Mouse (Mus musculus) limb, embryonic 13.5 days (tissue): Measurements from ENCODE around the gene Gas2. TPM values are rescaled to one million over a fixed set of nuclear protein-coding genes. Genes with fewer than 3 reads are reported as not detected.
A peak's percentile ranks its signal among the peaks of the same experiment; 100 is the strongest.

ENCODE experiments used
- ATAC-seq: fragments of 200-750 bp; cut with Nextera tagmentation; 2 replicates; pipeline ENCODE4 v1.8.0; 2017; ENCODE audit warnings: low read depth, moderate number of reproducible peaks, moderate TSS enrichment; ENCODE audit not compliant: low FRiP score
- H3K27ac ChIP-seq: fragments of 300-500 bp; sonication (generic); 2 replicates; pipeline ENCODE4 v1.5.1; 2015; ENCODE audit warnings: inconsistent platforms, mild to moderate bottlenecking, moderate library complexity
- H3K27me3 ChIP-seq: fragments of 300-500 bp; sonication (generic); 2 replicates; pipeline ENCODE4 v1.6.1; 2015; ENCODE audit warnings: mild to moderate bottlenecking, inconsistent platforms
- H3K36me3 ChIP-seq: fragments of 300-500 bp; sonication (generic); 2 replicates; pipeline ENCODE4 v1.6.1; 2015; ENCODE audit warnings: inconsistent platforms, mild to moderate bottlenecking, moderate library complexity
- H3K4me1 ChIP-seq: fragments of 300-500 bp; sonication (generic); 2 replicates; pipeline ENCODE4 v1.6.1; 2015; ENCODE audit warnings: inconsistent platforms
- H3K4me2 ChIP-seq: fragments of 300-500 bp; sonication (generic); replicated peaks from 2 replicates; pipeline ENCODE4 v1.6.1; 2015; ENCODE audit warnings: inconsistent platforms, mild to moderate bottlenecking, moderate library complexity
- H3K4me3 ChIP-seq: fragments of 300-500 bp; sonication (generic); 2 replicates; pipeline ENCODE4 v1.5.1; 2015; ENCODE audit warnings: moderate library complexity, mild to moderate bottlenecking, inconsistent platforms
- H3K9ac ChIP-seq: fragments of 300-500 bp; sonication (generic); 2 replicates; pipeline ENCODE4 v1.6.1; 2015; ENCODE audit warnings: mild to moderate bottlenecking, inconsistent platforms
- H3K9me3 ChIP-seq: fragments of 300-500 bp; sonication (generic); 2 replicates; pipeline ENCODE4 v1.6.1; 2016; ENCODE audit warnings: inconsistent platforms
- WGBS: fragments of 180-500 bp; shearing (Covaris S2); methylation state at CpG from one replicate; pipeline ENCODE4 v1.1.7; 2015; 5-methylcytosine and 5-hydroxymethylcytosine counted together
- polyA plus RNA-seq: library from polyadenylated mRNA; unstranded; fragments of >200 nt; fragmentation: Nextera tagmentation; extraction: Ambion mirVana; gene quantifications from 2 replicates; pipeline ENCODE4 v1.2.1, GENCODE M21; 2015

The Gas2 gene
- 319 and 338 TPM in 2 replicates for polyA plus RNA-seq

GRCm38 (mm10) chr7:51861250-51862096, at the start of gene Gas2:
Gene Gas2, plus strand, starts transcription at chr7:51862015.
- Histone ChIP-seq H3K27ac (peak within 1 kb of the TSS; percentile 98), H3K36me3 (peaks cover 27% of the 10 kb centered on the region), H3K9ac (peak within 1 kb of the TSS; percentile 87), H3K9me3 (no peaks in the 10 kb centered on the region), H3K4me3 (peak within 1 kb of the TSS; percentile 72), H3K4me2 (peak within 1 kb of the TSS; percentile 80), H3K4me1 (peaks cover 39% of the 10 kb centered on the region), H3K27me3 (no peaks in the 10 kb centered on the region)
- WGBS, result 6% methylated on average over 105 of the region's 105 CpGs
- peak; percentile 88 for ATAC-seq

- Histone ChIP-seq H3K4me2 (no peak overlapping the region), H3K4me1 (no peaks in the 10 kb centered on the region), H3K27ac (no peak overlapping the region), H3K36me3 (no peaks in the 10 kb centered on the region), H3K27me3 (0 out of 2 replicates have a peak, but pooled peaks cover 3% of the 10 kb centered on the region), H3K9ac (no peak overlapping the region), H3K9me3 (no peaks in the 10 kb centered on the region), H3K4me3 (no peak overlapping the region)
- ATAC-seq, result peak; percentile 78; the same call in 1 of the 2 replicates
- 49% methylated on average over 4 of the region's 4 CpGs for WGBS
Measured at GRCm38 (mm10) chr7:51815473-51816282, 46.1 kb upstream of the Gas2 start.

- WGBS, result 78% methylated on average over 3 of the region's 3 CpGs
- H3K4me2 ChIP-seq, result no peak overlapping the region
- no peak overlapping the region for H3K27ac ChIP-seq
- no peaks in the 10 kb centered on the region for H3K9me3 ChIP-seq
- 0 out of 2 replicates have a peak, but pooled peaks cover 3% of the 10 kb centered on the region for H3K27me3 ChIP-seq
- no peaks in the 10 kb centered on the region for H3K4me1 ChIP-seq
- H3K9ac ChIP-seq, result no peak overlapping the region
- H3K36me3 ChIP-seq, result no peaks in the 10 kb centered on the region
- ATAC-seq, result no peak
- H3K4me3 ChIP-seq, result no peak overlapping the region
Measured at GRCm38 (mm10) chr7:51816283-51816839, 45.5 kb upstream of the Gas2 start.

GRCm38 (mm10) chr7:51818251-51818974, 43.4 kb upstream of the Gas2 start:
- H3K9me3 ChIP-seq, result no peaks in the 10 kb centered on the region
- H3K27ac ChIP-seq, result no peak overlapping the region
- WGBS, result 65% methylated on average over 3 of the region's 3 CpGs
- H3K9ac ChIP-seq, result no peak overlapping the region
- peaks cover 4% of the 10 kb centered on the region; the same call in 1 of the 2 replicates for H3K4me1 ChIP-seq
- no peak overlapping the region for H3K4me3 ChIP-seq
- H3K4me2 ChIP-seq, result no peak overlapping the region
- H3K27me3 ChIP-seq, result 0 out of 2 replicates have a peak, but pooled peaks cover 3% of the 10 kb centered on the region
- H3K36me3 ChIP-seq, result no peaks in the 10 kb centered on the region
- no peak for ATAC-seq

GRCm38 (mm10) chr7:51819891-51820290, 41.9 kb upstream of the Gas2 start:
- Histone ChIP-seq H3K27ac (no peak overlapping the region), H3K4me2 (no peak overlapping the region), H3K9me3 (no peaks in the 10 kb centered on the region), H3K4me1 (peaks cover 9% of the 10 kb centered on the region; the same call in 1 of the 2 replicates), H3K36me3 (no peaks in the 10 kb centered on the region), H3K27me3 (0 out of 2 replicates have a peak, but pooled peaks cover 3% of the 10 kb centered on the region), H3K4me3 (no peak overlapping the region), H3K9ac (no peak overlapping the region)
- WGBS, result 82% methylated on average over 1 of the region's 1 CpGs
- no peak for ATAC-seq

- H3K4me2 ChIP-seq, result no peak overlapping the region
Measured at GRCm38 (mm10) chr7:51821467-51821866, 40.3 kb upstream of the Gas2 start.

GRCm38 (mm10) chr7:51823562-51824338, 38.1 kb upstream of the Gas2 start:
- Histone ChIP-seq H3K9me3 (no peaks in the 10 kb centered on the region), H3K9ac (no peak overlapping the region), H3K27me3 (no peaks in the 10 kb centered on the region), H3K4me2 (no peak overlapping the region), H3K4me3 (no peak overlapping the region), H3K27ac (no peak overlapping the region; the same call in 1 of the 2 replicates), H3K36me3 (no peaks in the 10 kb centered on the region), H3K4me1 (peaks cover 12% of the 10 kb centered on the region; the same call in 1 of the 2 replicates)
- no peak for ATAC-seq
- WGBS, result 72% methylated on average over 7 of the region's 7 CpGs

More at GRCm38 (mm10) chr7:51821467-51821866, 40.3 kb upstream of the Gas2 start:
- Histone ChIP-seq H3K36me3 (no peaks in the 10 kb centered on the region), H3K27me3 (0 out of 2 replicates have a peak, but pooled peaks cover under 1% of the 10 kb centered on the region), H3K4me3 (no peak overlapping the region), H3K27ac (no peak overlapping the region; the same call in 1 of the 2 replicates), H3K4me1 (peaks cover 12% of the 10 kb centered on the region; the same call in 1 of the 2 replicates), H3K9me3 (no peaks in the 10 kb centered on the region), H3K9ac (no peak overlapping the region)
- peak; percentile 61 for ATAC-seq
- WGBS, result 56% methylated on average over 2 of the region's 2 CpGs

- Histone ChIP-seq H3K36me3 (no peaks in the 10 kb centered on the region), H3K9ac (no peak overlapping the region), H3K27me3 (no peaks in the 10 kb centered on the region), H3K4me2 (peak overlapping the region; percentile 17), H3K4me1 (peaks cover 26% of the 10 kb centered on the region), H3K27ac (peak overlapping the region; percentile 16; the same call in 1 of the 2 replicates), H3K4me3 (no peak overlapping the region), H3K9me3 (no peaks in the 10 kb centered on the region)
- peak; percentile 82 for ATAC-seq
- 7% methylated on average over 7 of the region's 7 CpGs for WGBS
Measured at GRCm38 (mm10) chr7:51831917-51832316, 29.9 kb upstream of the Gas2 start.

- WGBS, result 75% methylated on average over 7 of the region's 7 CpGs
- no peak overlapping the region for H3K9ac ChIP-seq
- no peak overlapping the region; the same call in 1 of the 2 replicates for H3K27ac ChIP-seq
Measured at GRCm38 (mm10) chr7:51840515-51840914, 21.3 kb upstream of the Gas2 start.

GRCm38 (mm10) chr7:51850877-51851276, 10.9 kb upstream of the Gas2 start:
- WGBS, result 82% methylated on average over 6 of the region's 6 CpGs
- Histone ChIP-seq H3K27me3 (no peaks in the 10 kb centered on the region), H3K4me1 (no peaks in the 10 kb centered on the region), H3K4me2 (no peak overlapping the region), H3K9ac (no peak overlapping the region), H3K4me3 (no peak overlapping the region), H3K36me3 (no peaks in the 10 kb centered on the region), H3K9me3 (no peaks in the 10 kb centered on the region), H3K27ac (no peak overlapping the region)
- no peak for ATAC-seq

More at GRCm38 (mm10) chr7:51840515-51840914, 21.3 kb upstream of the Gas2 start:
- no peak overlapping the region for H3K4me3 ChIP-seq
- H3K9me3 ChIP-seq, result peaks cover 10% of the 10 kb centered on the region
- H3K27me3 ChIP-seq, result no peaks in the 10 kb centered on the region
- no peaks in the 10 kb centered on the region for H3K36me3 ChIP-seq
- no peak overlapping the region for H3K4me2 ChIP-seq
- no peak for ATAC-seq
- peaks cover 7% of the 10 kb centered on the region; the same call in 1 of the 2 replicates for H3K4me1 ChIP-seq
